Mouse (Mus musculus): ENCODE data around the gene Mettl2. TPM values are rescaled to one million over a fixed set of nuclear protein-coding genes. Genes with fewer than 3 reads are reported as not detected.

Mettl2 gene
- total and polyA plus RNA-seq, 3 experiments: 59.9 to 61.7 TPM; not detected in 1

DNA sequence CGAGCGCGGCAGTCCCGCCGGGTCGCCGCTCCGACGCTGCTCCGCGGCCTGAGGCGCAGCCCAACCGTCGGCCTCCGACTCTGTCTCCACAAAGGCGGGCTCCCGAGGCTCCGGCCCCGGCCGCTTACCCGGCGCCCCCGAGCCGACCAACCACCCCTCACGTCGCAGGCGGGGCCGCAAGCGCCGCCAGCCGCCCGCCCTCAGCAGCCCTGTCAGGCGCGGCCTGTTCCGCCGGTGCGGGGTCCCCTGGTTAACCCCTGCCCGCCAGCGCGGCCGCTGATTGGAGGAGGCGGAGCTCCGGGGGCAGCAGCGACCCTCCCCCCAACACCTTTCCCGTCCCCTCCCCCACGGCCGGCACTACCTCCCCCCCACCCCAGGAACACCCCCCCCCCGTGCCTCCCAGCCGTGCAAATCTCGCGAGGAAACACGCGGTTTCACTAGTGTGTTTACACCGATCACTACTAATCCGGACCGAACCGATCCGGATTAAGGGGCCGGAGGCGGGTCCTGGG lies 55.0 kb downstream of the Mettl2 start:
- Histone ChIP-seq H3K79me2 (ENCODE audit: control insufficient read depth, insufficient read depth, low read length, poor library complexity) (peaks cover 49% of the 10 kb centered on the region), H3K4me3 (ENCODE audit: control insufficient read depth in 1 of 2, insufficient read depth in 1 of 2, low read depth in 2 of 2, low read length in 2 of 2) (peak overlapping the region; percentile 82 to 88), H3K9ac (ENCODE audit: control insufficient read depth, low read depth, low read length, poor library complexity, severe bottlenecking) (peak overlapping the region; percentile 100), H3K27ac (ENCODE audit: control insufficient read depth, low read depth, low read length) (peak overlapping the region; percentile 46), H3K9me3 (replicated peaks; ENCODE audit: insufficient read depth, low read length) (no peaks in the 10 kb centered on the region), H3K27me3 (ENCODE audit: control insufficient read depth in 1 of 2, insufficient read depth in 2 of 2, low read length in 2 of 2) (no peaks in the 10 kb centered on the region), H3K36me3 (ENCODE audit: control insufficient read depth in 1 of 2, insufficient read depth in 2 of 2, low read length in 2 of 2) (peaks cover 16 to 32% of the 10 kb centered on the region in 2 experiments), H3K4me1 (ENCODE audit: control insufficient read depth in 1 of 2, insufficient read depth in 2 of 2, low read length in 2 of 2) (peaks cover 13 to 14% of the 10 kb centered on the region in 2 experiments)
- peak; percentile 96 for DNase-seq (ENCODE audit: low read depth, low spot score)
- peak in 1 of 2 experiments; percentile 54; a peak in 2 of 4 replicates for TF ChIP-seq EP300 (IDR thresholded peaks at IDR 0.05; ENCODE audit: low read depth in 1 of 2, low read length in 2 of 2)
- TF ChIP-seq ZKSCAN1 (IDR thresholded peaks at IDR 0.05; ENCODE audit: low read depth, low read length): no peak
- peak; percentile 91 for TF ChIP-seq ZMIZ1 (IDR thresholded peaks at IDR 0.05; ENCODE audit: low read depth, low read length)
- TF ChIP-seq SMC3 (IDR thresholded peaks at IDR 0.05; ENCODE audit: low read depth, low read length): no peak
- TF ChIP-seq MAX (IDR thresholded peaks at IDR 0.05; ENCODE audit: low read length): peak; percentile 28; the same call in 1 of the 2 replicates
- peak; percentile 64; the same call in 1 of the 2 replicates for TF ChIP-seq BHLHE40 (IDR thresholded peaks at IDR 0.05; ENCODE audit: borderline replicate concordance, low read depth, low read length)
- TF ChIP-seq NRF1 (IDR thresholded peaks at IDR 0.05; ENCODE audit: insufficient read depth, low read depth, low read length, poor library complexity, severe bottlenecking): peak; percentile 30; the same call in 1 of the 2 replicates
- no peak for TF ChIP-seq ZNF384 (IDR thresholded peaks at IDR 0.05; ENCODE audit: low read depth, low read length)
- TF ChIP-seq TBP (IDR thresholded peaks at IDR 0.05; ENCODE audit: low read depth, low read length): peak; percentile 20; the same call in 1 of the 2 replicates
- TF ChIP-seq JUND (IDR thresholded peaks at IDR 0.05; ENCODE audit: low read depth, low read length): no peak
- no peak for TF ChIP-seq USF2 (IDR thresholded peaks at IDR 0.05; ENCODE audit: borderline replicate concordance in 1 of 2, insufficient read depth in 1 of 2, low read depth in 1 of 2, low read length in 2 of 2)
- TF ChIP-seq HCFC1 (IDR thresholded peaks at IDR 0.05; ENCODE audit: low read depth, low read length): peak; percentile 68
- no peak for TF ChIP-seq TAL1 (IDR thresholded peaks at IDR 0.05; ENCODE audit: low read length)
- peak; percentile 61 for TF ChIP-seq ETS1 (IDR thresholded peaks at IDR 0.05; ENCODE audit: low read depth, low read length)
- TF ChIP-seq MXI1 (IDR thresholded peaks at IDR 0.05; ENCODE audit: low read depth, low read length): peak; percentile 78
- no peak for TF ChIP-seq CHD1 (IDR thresholded peaks at IDR 0.05; ENCODE audit: low read depth, low read length)
- peak; percentile 95; the same call in 1 of the 2 replicates for TF ChIP-seq MAZ (IDR thresholded peaks at IDR 0.05; ENCODE audit: low read depth, low read length)
- peak; percentile 44; the same call in 1 of the 2 replicates for TF ChIP-seq RCOR1 (IDR thresholded peaks at IDR 0.05; ENCODE audit: low read depth, low read length)
- no peak for TF ChIP-seq MAFK (IDR thresholded peaks at IDR 0.05; ENCODE audit: borderline replicate concordance, low read depth, low read length)
- no peak; the same call in 1 of the 2 replicates for TF ChIP-seq KAT2A (conservative IDR thresholded peaks at IDR 0.05; ENCODE audit: low read depth, low read length)
- TF ChIP-seq UBTF (IDR thresholded peaks at IDR 0.05; ENCODE audit: borderline replicate concordance, insufficient read depth, low read depth, low read length): no peak; the same call in 1 of the 2 replicates
- TF ChIP-seq E2F4 (IDR thresholded peaks at IDR 0.05; ENCODE audit: borderline replicate concordance, low read depth, low read length): no peak
- no peak for TF ChIP-seq MYC (IDR thresholded peaks at IDR 0.05; ENCODE audit: low read depth, low read length)
- peak; percentile 66 for TF ChIP-seq SIN3A (IDR thresholded peaks at IDR 0.05; ENCODE audit: low read length)
- TF ChIP-seq ELF1 (IDR thresholded peaks at IDR 0.05; ENCODE audit: low read depth, low read length): peak; percentile 60
- TF ChIP-seq GABPA (IDR thresholded peaks at IDR 0.05; ENCODE audit: low read depth, low read length): no peak
- no peak for TF ChIP-seq CTCF (IDR thresholded peaks at IDR 0.05 in 2 of 3, conservative IDR thresholded peaks at IDR 0.05 in 1 of 3; ENCODE audit: control insufficient read depth in 1 of 3, insufficient read depth in 1 of 3, low read depth in 2 of 3, low read length in 3 of 3, poor library complexity in 1 of 3, severe bottlenecking in 1 of 3)
- TF ChIP-seq MYB (IDR thresholded peaks at IDR 0.05; ENCODE audit: low read depth, low read length): no peak
- TF ChIP-seq NELFE (IDR thresholded peaks at IDR 0.05; ENCODE audit: low read depth, low read length): peak; percentile 87
- TF ChIP-seq RAD21 (IDR thresholded peaks at IDR 0.05; ENCODE audit: low read depth, low read length): no peak
- TF ChIP-seq USF1 (IDR thresholded peaks at IDR 0.05; ENCODE audit: low read depth, low read length): peak; percentile 42; the same call in 1 of the 2 replicates
- peak; percentile 85 to 87 for TF ChIP-seq POLR2A (IDR thresholded peaks at IDR 0.05; ENCODE audit: control insufficient read depth in 1 of 2, insufficient read depth in 1 of 2, low read depth in 1 of 2, low read length in 2 of 2, poor library complexity in 1 of 2)
- TF ChIP-seq ZC3H11A (IDR thresholded peaks at IDR 0.05; ENCODE audit: low read depth, low read length): no peak
- peak; percentile 58; the same call in 1 of the 2 replicates for TF ChIP-seq POLR2AphosphoS2 (IDR thresholded peaks at IDR 0.05; ENCODE audit: low read length)
- no peak for TF ChIP-seq GATA1 (IDR thresholded peaks at IDR 0.05; ENCODE audit: low read depth, low read length)
- no peak for TF ChIP-seq POLR2AphosphoS5 (IDR thresholded peaks at IDR 0.05; ENCODE audit: borderline replicate concordance, low read depth, low read length)
- TF ChIP-seq TCF12 (IDR thresholded peaks at IDR 0.05; ENCODE audit: low read depth, low read length): peak; percentile 78
